Mouse (Mus musculus): ENCODE measurements around the gene Car9.
A peak's percentile ranks its signal among the peaks of the same experiment; 100 is the strongest.
"Not testable (repeated sequence)": the region's sequence is repeated elsewhere in the genome, so short reads cannot be mapped to it uniquely, and the experiment has no call there.

Gene Car9

GRCm38 (mm10) chr4:43506536-43507185 lies at the start of gene Car9:
Gene Car9 (plus strand): TSS chr4:43506966.
- peak in 1 of 2 experiments; percentile 43 for DNase-seq

GRCm38 (mm10) chr4:43457124-43457523 lies 49.6 kb upstream of the Car9 start:
- no peak for DNase-seq

- DNase-seq, result no peak
These were observed 43.7 kb upstream of the Car9 start for GRCm38 (mm10) chr4:43463102-43463501.

GRCm38 (mm10) chr4:43465935-43466334 lies 40.8 kb upstream of the Car9 start:
- DNase-seq, result no peak

- no peak for DNase-seq
These were observed 39.9 kb upstream of the Car9 start for GRCm38 (mm10) chr4:43466872-43467271.

- no peak for DNase-seq
These were observed 36.5 kb upstream of the Car9 start for GRCm38 (mm10) chr4:43470301-43470700.

GRCm38 (mm10) chr4:43473636-43474035 lies 33.1 kb upstream of the Car9 start:
- no peak for DNase-seq

- DNase-seq, result peak; percentile 47 to 67
These were observed 30.2 kb upstream of the Car9 start for GRCm38 (mm10) chr4:43476604-43477003.

GRCm38 (mm10) chr4:43477857-43478533 lies 28.8 kb upstream of the Car9 start:
- peak; percentile 91 to 93 for DNase-seq

GRCm38 (mm10) chr4:43478534-43478858 lies 28.3 kb upstream of the Car9 start:
- DNase-seq, result no peak

GRCm38 (mm10) chr4:43478906-43479832 lies 27.6 kb upstream of the Car9 start:
- DNase-seq, result peak; percentile 68 to 85

GRCm38 (mm10) chr4:43480985-43481384 lies 25.8 kb upstream of the Car9 start:
- DNase-seq, result peak in 1 of 2 experiments; percentile 51

- DNase-seq, result no peak
These were observed 24.8 kb upstream of the Car9 start for GRCm38 (mm10) chr4:43481894-43482456.

GRCm38 (mm10) chr4:43482591-43482990 lies 24.2 kb upstream of the Car9 start:
- DNase-seq, result no peak

- no peak for DNase-seq
These were observed 23.2 kb upstream of the Car9 start, which contains the start of gene Sit1 for GRCm38 (mm10) chr4:43483535-43484091. Gene Sit1 (minus strand): TSS chr4:43483734.

GRCm38 (mm10) chr4:43485666-43486065 lies 21.1 kb upstream of the Car9 start:
- not testable (repeated sequence) for DNase-seq

GRCm38 (mm10) chr4:43489611-43490010 lies 17.2 kb upstream of the Car9 start:
- peak in 1 of 2 experiments; percentile 27 for DNase-seq

GRCm38 (mm10) chr4:43490801-43491200 lies 16.0 kb upstream of the Car9 start:
- DNase-seq, result peak in 1 of 2 experiments; percentile 28

GRCm38 (mm10) chr4:43492101-43492820 lies 14.5 kb upstream of the Car9 start:
- no peak for DNase-seq

GRCm38 (mm10) chr4:43492821-43493185 lies 14.0 kb upstream of the Car9 start, which contains the start of gene Ccdc107:
Gene Ccdc107 (plus strand): TSS chr4:43492900.
- DNase-seq, result peak; percentile 92 to 98

- peak; percentile 97 to 98 for DNase-seq
These were observed 13.4 kb upstream of the Car9 start for GRCm38 (mm10) chr4:43493186-43493845.

Data from kidney, postnatal 25 days (tissue).